Mouse (Mus musculus): ENCODE measurements around the gene Col27a1. TPM values are rescaled to one million over a fixed set of nuclear protein-coding genes. Genes with fewer than 3 reads are reported as not detected.

The Col27a1 gene
- polyA plus RNA-seq (2016; fragmentation: Nextera tagmentation; extraction: Ambion mirVana) = 20.5 and 22.6 TPM in 2 replicates

- Histone ChIP-seq H3K9me3 (no peaks in the 10 kb centered on the region), H3K36me3 (0 out of 2 replicates have a peak, but pooled peaks cover 7% of the 10 kb centered on the region), H3K4me1 (replicated peaks) (peaks cover 38% of the 10 kb centered on the region), H3K27me3 (peaks cover 26% of the 10 kb centered on the region), H3K9ac (replicated peaks) (peak within 1 kb of the TSS; percentile 96), H3K4me3 (replicated peaks) (peak within 1 kb of the TSS; percentile 91), H3K27ac (peak within 1 kb of the TSS; percentile 74), H3K4me2 (peak within 1 kb of the TSS; percentile 95)
- peak; percentile 50 for ATAC-seq (ENCODE audit: insufficient number of reproducible peaks, insufficient read depth, low FRiP score, low TSS enrichment, low read depth)
- under 1% methylated on average over 61 of the region's 61 CpGs for WGBS
Measured at GRCm38 (mm10) chr4:63213907-63214621, at the start of gene Col27a1. TSS of gene Col27a1 (plus strand) at chr4:63214004.

DNA sequence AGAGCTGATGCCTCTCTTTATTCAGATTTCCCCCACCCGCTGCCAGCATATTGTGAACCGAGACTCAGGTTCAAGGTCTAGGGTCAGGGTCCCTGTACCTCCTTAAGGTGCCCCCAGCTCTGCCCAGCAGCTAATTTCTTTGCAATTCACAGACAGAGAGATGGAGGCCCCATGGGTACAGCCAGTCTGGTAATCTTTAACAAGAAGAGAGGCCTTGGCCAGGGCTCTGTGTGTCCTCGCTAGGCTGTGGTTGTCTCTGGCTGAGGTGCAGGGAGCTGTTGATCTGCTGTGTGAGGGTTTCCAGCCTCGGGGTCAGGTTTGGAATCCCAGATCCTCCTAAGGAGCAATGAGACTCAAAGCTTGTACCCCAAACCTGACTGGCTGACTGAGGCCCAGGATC is 48.2 kb upstream of the Col27a1 start:
- ATAC-seq (ENCODE audit: insufficient number of reproducible peaks, insufficient read depth, low FRiP score, low TSS enrichment, low read depth) = no peak
- Histone ChIP-seq H3K4me3 (replicated peaks) (no peak overlapping the region), H3K27ac (no peak overlapping the region), H3K9me3 (no peaks in the 10 kb centered on the region), H3K9ac (replicated peaks) (no peak overlapping the region), H3K36me3 (no peaks in the 10 kb centered on the region), H3K27me3 (peaks cover 18% of the 10 kb centered on the region), H3K4me2 (no peak overlapping the region), H3K4me1 (replicated peaks) (no peaks in the 10 kb centered on the region)
- 87% methylated on average over 4 of the region's 4 CpGs for WGBS

DNA sequence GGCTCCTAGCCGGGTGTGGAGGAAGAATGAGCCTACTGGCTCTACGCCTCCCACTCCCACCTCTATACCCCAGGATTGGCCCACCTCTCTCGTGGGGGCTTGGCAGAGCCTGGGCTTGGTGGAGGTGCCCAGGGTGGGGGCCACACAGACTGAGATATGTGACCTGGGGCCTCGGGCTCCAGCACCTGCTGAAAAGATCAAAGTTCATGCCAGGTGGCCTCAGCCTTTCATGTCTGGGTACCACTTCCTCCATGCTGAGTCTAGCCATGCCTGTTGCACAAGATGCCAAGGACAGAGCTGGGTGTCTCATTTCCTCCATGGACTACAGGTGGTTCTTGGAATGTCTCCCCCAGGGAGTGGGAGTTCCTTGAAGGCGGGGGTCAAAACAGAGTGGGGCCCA is 47.5 kb upstream of the Col27a1 start:
- peaks cover 24% of the 10 kb centered on the region for H3K27me3 ChIP-seq
- whole genome bisulfite sequencing = 85% methylated on average over 5 of the region's 5 CpGs

DNA sequence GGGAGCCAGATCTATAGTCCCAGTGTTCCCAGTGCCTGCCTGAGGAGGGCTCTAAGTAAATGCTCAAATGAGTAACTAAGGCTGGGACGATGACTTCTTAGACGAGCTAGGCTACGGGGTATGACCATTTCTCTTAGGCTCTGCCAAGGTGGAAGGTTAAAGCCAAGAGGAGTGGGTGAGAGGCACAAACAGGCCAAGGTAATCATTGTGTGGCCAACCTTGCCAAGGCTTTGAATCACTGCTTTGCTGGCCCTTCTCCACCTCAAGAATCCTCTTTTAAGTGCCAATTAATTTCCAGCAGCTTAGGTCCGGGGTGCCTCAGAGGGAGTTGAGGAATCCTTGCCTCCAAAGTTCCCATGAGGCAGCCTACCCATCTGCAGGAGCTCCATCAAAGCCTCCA is 43.7 kb upstream of the Col27a1 start:
- Histone ChIP-seq H3K9me3 (no peaks in the 10 kb centered on the region), H3K9ac (replicated peaks) (no peak overlapping the region), H3K4me2 (no peak overlapping the region), H3K4me1 (replicated peaks) (no peaks in the 10 kb centered on the region), H3K27me3 (peaks cover 41% of the 10 kb centered on the region), H3K27ac (no peak overlapping the region), H3K4me3 (replicated peaks) (no peak overlapping the region), H3K36me3 (no peaks in the 10 kb centered on the region)
- 88% methylated on average over 4 of the region's 4 CpGs for WGBS
- no peak for ATAC-seq (ENCODE audit: insufficient number of reproducible peaks, insufficient read depth, low FRiP score, low TSS enrichment, low read depth)

More for the DNA sequence above, 47.5 kb upstream of the Col27a1 start:
- no peak overlapping the region for H3K27ac ChIP-seq
- no peak overlapping the region for H3K4me2 ChIP-seq
- H3K9me3 ChIP-seq = no peaks in the 10 kb centered on the region
- no peaks in the 10 kb centered on the region for H3K4me1 ChIP-seq (replicated peaks)
- ATAC-seq (ENCODE audit: insufficient number of reproducible peaks, insufficient read depth, low FRiP score, low TSS enrichment, low read depth) = no peak
- no peak overlapping the region for H3K4me3 ChIP-seq (replicated peaks)
- no peaks in the 10 kb centered on the region for H3K36me3 ChIP-seq
- no peak overlapping the region for H3K9ac ChIP-seq (replicated peaks)

DNA sequence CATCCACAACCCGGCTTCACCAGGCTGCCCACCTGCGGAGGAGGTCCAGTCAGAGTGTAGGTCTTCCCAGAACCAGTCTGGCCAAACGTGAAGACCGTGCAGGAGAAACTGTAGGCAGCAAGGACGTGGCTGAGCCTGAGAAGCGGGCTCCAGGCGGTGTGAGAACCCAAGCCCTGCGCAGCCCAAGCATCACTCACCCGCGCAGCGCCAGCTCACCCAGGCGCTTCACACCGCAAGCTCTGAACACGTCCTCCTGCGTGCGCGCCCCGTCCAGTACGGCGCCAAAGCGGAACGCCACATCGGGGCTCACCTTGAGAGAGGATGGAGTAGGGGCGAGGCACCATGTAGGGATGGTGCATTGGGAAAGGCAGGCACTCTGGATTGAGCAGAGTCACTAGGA is 42.7 kb upstream of the Col27a1 start:
- H3K4me1 ChIP-seq (replicated peaks) = no peaks in the 10 kb centered on the region
- 48% methylated on average over 24 of the region's 24 CpGs for whole genome bisulfite sequencing
- H3K36me3 ChIP-seq = no peaks in the 10 kb centered on the region
- no peak overlapping the region for H3K4me2 ChIP-seq
- ATAC-seq (ENCODE audit: insufficient number of reproducible peaks, insufficient read depth, low FRiP score, low TSS enrichment, low read depth) = no peak
- peaks cover 41% of the 10 kb centered on the region for H3K27me3 ChIP-seq
- H3K9me3 ChIP-seq = no peaks in the 10 kb centered on the region
- H3K4me3 ChIP-seq (replicated peaks) = no peak overlapping the region
- no peak overlapping the region for H3K27ac ChIP-seq
- H3K9ac ChIP-seq (replicated peaks) = no peak overlapping the region

DNA sequence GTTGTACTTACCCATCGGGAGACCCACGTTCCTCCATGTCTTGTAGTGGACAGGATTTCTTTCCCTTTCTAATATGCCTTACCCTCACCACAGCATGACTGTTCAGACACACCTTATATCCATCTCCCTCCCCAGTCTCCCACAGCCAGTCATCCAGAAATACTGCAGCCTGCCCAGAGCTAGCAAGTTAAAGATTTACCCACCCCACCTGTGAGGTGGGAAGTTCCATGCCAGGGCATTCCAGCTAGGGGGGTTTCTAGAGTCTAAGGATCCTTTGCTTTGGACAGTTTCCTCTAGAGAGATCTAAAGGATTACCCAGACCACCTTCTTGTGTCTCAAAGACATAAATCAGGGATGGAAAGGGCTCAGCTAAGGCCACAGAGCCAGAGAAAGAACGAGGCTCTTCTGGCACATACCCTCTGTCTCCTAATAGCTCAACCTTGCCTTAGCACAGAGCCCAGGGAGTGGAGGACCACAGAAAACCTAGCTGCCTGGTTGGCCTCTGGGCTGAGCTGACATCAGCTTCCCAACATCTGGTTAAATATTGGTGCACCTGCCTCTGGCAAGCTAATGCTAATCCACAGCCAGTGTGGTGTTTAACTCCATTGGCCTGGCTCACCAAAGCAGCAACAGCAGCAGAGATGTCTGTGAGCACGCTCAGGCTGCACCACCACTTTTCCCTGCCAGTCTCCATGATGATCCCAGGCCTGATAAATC is 41.7 kb upstream of the Col27a1 start, which contains the start of gene Kif12:
Gene Kif12, minus strand, starts transcription at position 163 of the 717 bp plus-strand sequence.
- 74% methylated on average over 4 of the region's 4 CpGs for WGBS
- H3K36me3 ChIP-seq = no peaks in the 10 kb centered on the region
- no peak within 1 kb of the TSS for H3K4me3 ChIP-seq (replicated peaks)
- H3K4me1 ChIP-seq (replicated peaks) = no peaks in the 10 kb centered on the region
- no peak within 1 kb of the TSS for H3K9ac ChIP-seq (replicated peaks)
- peaks cover 41% of the 10 kb centered on the region for H3K27me3 ChIP-seq
- ATAC-seq (ENCODE audit: insufficient number of reproducible peaks, insufficient read depth, low FRiP score, low TSS enrichment, low read depth) = no peak
- no peaks in the 10 kb centered on the region for H3K9me3 ChIP-seq
- H3K4me2 ChIP-seq = no peak within 1 kb of the TSS
- H3K27ac ChIP-seq = no peak within 1 kb of the TSS

DNA sequence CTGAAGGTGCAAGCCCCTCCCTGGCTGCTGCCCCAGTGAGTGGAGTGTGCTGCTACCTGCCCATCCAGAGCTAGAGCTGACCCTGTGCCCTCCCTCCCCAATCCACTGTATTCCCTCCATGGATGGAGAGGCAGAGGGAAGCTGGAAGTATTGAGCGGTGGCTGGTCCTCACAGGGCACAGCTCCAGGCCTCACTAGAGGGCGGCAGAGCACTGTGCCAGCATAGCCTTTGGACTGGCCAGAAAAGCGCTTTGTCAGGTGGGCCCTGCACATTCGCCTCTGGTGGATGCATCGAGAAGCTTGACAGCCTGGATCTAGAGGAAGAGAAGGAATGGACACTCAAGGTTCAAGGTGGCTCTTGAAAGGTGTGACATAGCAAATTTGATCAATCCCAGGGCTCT is 32.2 kb upstream of the Col27a1 start:
- 12% methylated on average over 5 of the region's 5 CpGs for WGBS
- ATAC-seq (ENCODE audit: insufficient number of reproducible peaks, insufficient read depth, low FRiP score, low TSS enrichment, low read depth) = peak; percentile 66
- Histone ChIP-seq H3K36me3 (no peaks in the 10 kb centered on the region), H3K9me3 (no peaks in the 10 kb centered on the region), H3K27me3 (no peaks in the 10 kb centered on the region), H3K27ac (no peak overlapping the region), H3K4me1 (replicated peaks) (0 out of 2 replicates have a peak, but pooled peaks cover 4% of the 10 kb centered on the region), H3K4me2 (no peak overlapping the region), H3K9ac (replicated peaks) (0 out of 2 replicates have a peak overlapping the region, but pooled peaks have one; percentile 18), H3K4me3 (replicated peaks) (no peak overlapping the region)

GRCm38 (mm10) chr4:63186281-63186870 is 27.4 kb upstream of the Col27a1 start:
- peak; percentile 80 for ATAC-seq (ENCODE audit: insufficient number of reproducible peaks, insufficient read depth, low FRiP score, low TSS enrichment, low read depth)

GRCm38 (mm10) chr4:63191641-63192040 is 22.2 kb upstream of the Col27a1 start:
- Histone ChIP-seq H3K9me3 (no peaks in the 10 kb centered on the region), H3K9ac (replicated peaks) (no peak overlapping the region), H3K4me1 (replicated peaks) (peaks cover 30% of the 10 kb centered on the region), H3K4me3 (replicated peaks) (no peak overlapping the region), H3K36me3 (no peaks in the 10 kb centered on the region), H3K4me2 (no peak overlapping the region), H3K27ac (peak overlapping the region; percentile 24; the same call in 1 of the 2 replicates), H3K27me3 (no peaks in the 10 kb centered on the region)
- no peak for ATAC-seq (ENCODE audit: insufficient number of reproducible peaks, insufficient read depth, low FRiP score, low TSS enrichment, low read depth)
- 50% methylated on average over 5 of the region's 5 CpGs for WGBS

More at GRCm38 (mm10) chr4:63186281-63186870, 27.4 kb upstream of the Col27a1 start:
- WGBS = 66% methylated on average over 21 of the region's 21 CpGs
- H3K27me3 ChIP-seq = no peaks in the 10 kb centered on the region
- peaks cover 31% of the 10 kb centered on the region for H3K4me1 ChIP-seq (replicated peaks)
- H3K4me2 ChIP-seq = no peak overlapping the region
- no peak overlapping the region for H3K4me3 ChIP-seq (replicated peaks)
- no peaks in the 10 kb centered on the region for H3K9me3 ChIP-seq
- peak overlapping the region; percentile 88 for H3K27ac ChIP-seq
- H3K36me3 ChIP-seq = no peaks in the 10 kb centered on the region
- H3K9ac ChIP-seq (replicated peaks) = no peak overlapping the region

GRCm38 (mm10) chr4:63194366-63194765 is 19.4 kb upstream of the Col27a1 start:
- H3K27me3 ChIP-seq = no peaks in the 10 kb centered on the region
- no peaks in the 10 kb centered on the region for H3K9me3 ChIP-seq
- no peak overlapping the region for H3K27ac ChIP-seq
- H3K9ac ChIP-seq (replicated peaks) = no peak overlapping the region
- no peak for ATAC-seq (ENCODE audit: insufficient number of reproducible peaks, insufficient read depth, low FRiP score, low TSS enrichment, low read depth)
- peaks cover 17% of the 10 kb centered on the region for H3K4me1 ChIP-seq (replicated peaks)
- 78% methylated on average over 2 of the region's 2 CpGs for WGBS
- no peak overlapping the region for H3K4me2 ChIP-seq
- H3K4me3 ChIP-seq (replicated peaks) = no peak overlapping the region
- no peaks in the 10 kb centered on the region for H3K36me3 ChIP-seq

GRCm38 (mm10) chr4:63199366-63199765 is 14.4 kb upstream of the Col27a1 start:
- Histone ChIP-seq H3K4me3 (replicated peaks) (no peak overlapping the region), H3K4me2 (no peak overlapping the region), H3K36me3 (no peaks in the 10 kb centered on the region), H3K4me1 (replicated peaks) (peaks cover 3% of the 10 kb centered on the region; the same call in 1 of the 2 replicates), H3K27me3 (no peaks in the 10 kb centered on the region), H3K9me3 (no peaks in the 10 kb centered on the region), H3K9ac (replicated peaks) (no peak overlapping the region), H3K27ac (no peak overlapping the region)
- no peak for ATAC-seq (ENCODE audit: insufficient number of reproducible peaks, insufficient read depth, low FRiP score, low TSS enrichment, low read depth)
- WGBS = 91% methylated on average over 5 of the region's 5 CpGs

Data from limb, embryonic 12.5 days (tissue).